Mouse (Mus musculus): ENCODE data around the gene Ryr3. TPM values are rescaled to one million over a fixed set of nuclear protein-coding genes. Genes with fewer than 3 reads are reported as not detected.

Gene Ryr3
- polyA plus RNA-seq, 1 experiment from 2014 or later, result 1.4 TPM

DNA sequence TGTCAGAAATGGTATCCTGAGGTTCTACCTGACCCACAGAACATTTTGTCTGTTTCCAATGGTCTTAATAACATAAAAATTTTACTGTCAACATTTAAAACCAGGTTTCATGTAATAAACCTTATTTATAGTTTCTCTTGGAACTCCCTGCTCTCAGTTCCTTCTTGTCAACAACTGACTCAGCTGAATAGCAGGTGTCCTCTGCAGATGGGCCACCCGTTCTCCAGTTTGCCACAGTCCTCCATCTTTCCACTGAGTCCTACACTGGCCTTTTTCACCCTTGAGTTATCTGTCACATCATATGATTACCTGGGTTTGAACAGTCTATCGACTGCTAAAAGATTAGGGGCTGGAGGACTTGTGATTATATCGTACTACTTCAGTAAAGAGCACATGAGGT, 79.1 kb downstream of the Ryr3 start:
- Histone ChIP-seq H3K4me3 (ENCODE audit: low read depth, low read length) (no peak overlapping the region), H3K4me2 (ENCODE audit: low read depth, low read length) (no peak overlapping the region), H3K4me1 (ENCODE audit: control insufficient read depth, insufficient read depth, low read length) (no peaks in the 10 kb centered on the region), H3K9ac (replicated peaks; ENCODE audit: low read length) (no peak overlapping the region), H3K27me3 (ENCODE audit: control insufficient read depth, insufficient read depth, low read length) (no peaks in the 10 kb centered on the region), H3K27ac (replicated peaks; ENCODE audit: low read depth, low read length) (no peak overlapping the region), H3K9me3 (replicated peaks; ENCODE audit: control insufficient read depth, low read length) (no peaks in the 10 kb centered on the region), H3K36me3 (replicated peaks; ENCODE audit: control insufficient read depth, insufficient read depth, low read depth, low read length) (no peaks in the 10 kb centered on the region)
- ATAC-seq (replicated peaks; ENCODE audit: insufficient number of reproducible peaks, low FRiP score, low TSS enrichment, low read depth) (no peak), DNase-seq (ENCODE audit: low spot score) (no peak)
- 85% methylated on average over 3 of the region's 3 CpGs for WGBS

DNA sequence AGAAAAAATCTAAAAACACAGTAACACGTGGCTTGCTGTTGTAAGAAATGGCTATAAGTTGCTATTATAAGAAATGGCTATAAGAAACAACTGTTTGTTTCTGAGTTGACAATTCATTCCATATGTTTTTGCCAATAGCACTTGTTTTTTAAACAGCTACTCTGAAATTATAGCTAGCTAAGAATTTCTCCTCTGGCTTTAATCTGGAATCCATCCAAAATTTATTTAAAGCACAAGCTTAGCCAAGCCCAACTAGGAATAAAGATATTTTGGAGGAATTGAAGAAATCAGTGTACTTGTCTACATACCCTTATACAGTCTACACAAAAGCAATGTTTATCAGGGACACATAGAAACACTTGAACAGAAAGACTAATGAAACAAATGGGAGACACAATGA, 93.4 kb downstream of the Ryr3 start:
- H3K27ac ChIP-seq (replicated peaks; ENCODE audit: low read depth, low read length), result no peak overlapping the region
- H3K27me3 ChIP-seq (ENCODE audit: control insufficient read depth, insufficient read depth, low read length), result no peaks in the 10 kb centered on the region
- no peaks in the 10 kb centered on the region for H3K36me3 ChIP-seq (replicated peaks; ENCODE audit: control insufficient read depth, insufficient read depth, low read depth, low read length)
- H3K4me2 ChIP-seq (ENCODE audit: low read depth, low read length), result no peak overlapping the region
- no peak overlapping the region for H3K4me3 ChIP-seq (ENCODE audit: low read depth, low read length)
- H3K9ac ChIP-seq (replicated peaks; ENCODE audit: low read length), result no peak overlapping the region
- no peak for ATAC-seq (replicated peaks; ENCODE audit: insufficient number of reproducible peaks, low FRiP score, low TSS enrichment, low read depth)
- no peaks in the 10 kb centered on the region for H3K4me1 ChIP-seq (ENCODE audit: control insufficient read depth, insufficient read depth, low read length)
- no peak for DNase-seq (ENCODE audit: low spot score)
- H3K9me3 ChIP-seq (replicated peaks; ENCODE audit: control insufficient read depth, low read length), result no peaks in the 10 kb centered on the region
- 39% methylated on average over 1 of the region's 1 CpGs for WGBS

DNA sequence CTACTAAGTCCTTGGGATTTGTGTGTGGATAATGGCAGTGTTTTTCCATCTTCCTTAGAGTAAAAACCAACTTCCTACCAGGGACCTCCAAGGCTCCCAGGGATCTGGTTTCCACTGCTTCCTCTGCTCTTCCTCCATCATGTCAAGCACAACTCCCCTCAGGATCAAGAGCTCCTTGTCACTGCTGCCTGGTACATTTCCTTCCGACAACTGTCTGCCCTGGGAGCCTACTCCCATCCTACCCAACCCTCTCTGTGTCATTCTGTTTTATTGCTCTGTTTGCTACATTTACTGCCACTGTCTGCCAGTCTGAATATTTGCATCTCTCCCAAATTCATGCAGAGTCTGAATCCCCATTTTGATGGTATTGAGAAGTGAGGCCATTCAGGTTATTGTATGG, 97.8 kb downstream of the Ryr3 start:
- H3K9me3 ChIP-seq (replicated peaks; ENCODE audit: control insufficient read depth, low read length), result no peaks in the 10 kb centered on the region
- H3K36me3 ChIP-seq (replicated peaks; ENCODE audit: control insufficient read depth, insufficient read depth, low read depth, low read length), result no peaks in the 10 kb centered on the region
- no peaks in the 10 kb centered on the region for H3K27me3 ChIP-seq (ENCODE audit: control insufficient read depth, insufficient read depth, low read length)
- DNase-seq (ENCODE audit: low spot score), result no peak
- H3K27ac ChIP-seq (replicated peaks; ENCODE audit: low read depth, low read length), result no peak overlapping the region
- no peaks in the 10 kb centered on the region for H3K4me1 ChIP-seq (ENCODE audit: control insufficient read depth, insufficient read depth, low read length)
- H3K4me3 ChIP-seq (ENCODE audit: low read depth, low read length), result no peak overlapping the region
- ATAC-seq (replicated peaks; ENCODE audit: insufficient number of reproducible peaks, low FRiP score, low TSS enrichment, low read depth), result no peak
- WGBS, result 85% methylated on average over 1 of the region's 1 CpGs
- H3K4me2 ChIP-seq (ENCODE audit: low read depth, low read length), result no peak overlapping the region
- H3K9ac ChIP-seq (replicated peaks; ENCODE audit: low read length), result no peak overlapping the region

DNA sequence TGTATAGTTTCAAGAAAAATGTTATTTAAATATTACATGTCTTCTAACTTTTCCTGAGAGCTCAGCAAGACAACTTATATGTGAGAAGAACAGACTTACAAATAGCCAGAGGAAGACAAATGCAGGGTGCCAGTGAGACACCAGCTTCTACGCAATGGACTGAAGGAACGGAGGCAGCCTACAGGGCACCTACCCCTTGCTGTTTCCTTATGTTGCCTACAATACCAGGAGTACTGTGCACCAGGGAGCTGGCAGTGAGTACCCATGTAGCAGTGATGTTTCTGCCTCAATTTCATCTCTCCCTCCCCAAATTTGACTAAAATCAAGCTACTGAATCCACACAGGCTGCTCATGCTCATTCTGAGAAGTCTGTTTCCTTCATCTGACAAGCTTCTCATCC, 100.1 kb downstream of the Ryr3 start:
- Histone ChIP-seq H3K9me3 (replicated peaks; ENCODE audit: control insufficient read depth, low read length) (no peaks in the 10 kb centered on the region), H3K27ac (replicated peaks; ENCODE audit: low read depth, low read length) (no peak overlapping the region), H3K4me3 (ENCODE audit: low read depth, low read length) (no peak overlapping the region), H3K4me2 (ENCODE audit: low read depth, low read length) (no peak overlapping the region), H3K36me3 (replicated peaks; ENCODE audit: control insufficient read depth, insufficient read depth, low read depth, low read length) (no peaks in the 10 kb centered on the region), H3K27me3 (ENCODE audit: control insufficient read depth, insufficient read depth, low read length) (no peaks in the 10 kb centered on the region), H3K9ac (replicated peaks; ENCODE audit: low read length) (no peak overlapping the region), H3K4me1 (ENCODE audit: control insufficient read depth, insufficient read depth, low read length) (no peaks in the 10 kb centered on the region)
- no peak for ATAC-seq (replicated peaks; ENCODE audit: insufficient number of reproducible peaks, low FRiP score, low TSS enrichment, low read depth)
- DNase-seq (ENCODE audit: low spot score), result no peak
- 95% methylated on average over 2 of the region's 2 CpGs for WGBS

DNA sequence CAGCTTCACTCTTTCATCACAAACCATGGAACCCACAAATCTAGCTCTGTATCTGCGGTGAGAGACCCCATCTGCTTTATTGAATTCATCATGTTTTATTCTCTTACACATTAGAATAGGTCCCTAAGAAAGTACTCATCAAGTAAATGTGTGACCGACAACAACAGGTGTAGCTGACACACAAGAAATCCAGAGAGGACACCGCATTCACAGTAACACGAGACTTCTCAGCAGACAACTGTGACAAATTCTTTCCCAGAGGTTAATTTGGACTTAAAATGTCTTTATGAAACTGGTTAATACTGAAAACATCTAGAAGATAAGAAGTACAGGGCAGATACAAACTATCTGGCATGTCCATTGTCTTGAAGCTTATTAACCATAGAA, 101.0 kb downstream of the Ryr3 start:
- no peaks in the 10 kb centered on the region for H3K9me3 ChIP-seq (replicated peaks; ENCODE audit: control insufficient read depth, low read length)
- no peaks in the 10 kb centered on the region for H3K36me3 ChIP-seq (replicated peaks; ENCODE audit: control insufficient read depth, insufficient read depth, low read depth, low read length)
- H3K4me3 ChIP-seq (ENCODE audit: low read depth, low read length), result no peak overlapping the region
- H3K4me1 ChIP-seq (ENCODE audit: control insufficient read depth, insufficient read depth, low read length), result no peaks in the 10 kb centered on the region
- H3K9ac ChIP-seq (replicated peaks; ENCODE audit: low read length), result no peak overlapping the region
- no peak overlapping the region for H3K27ac ChIP-seq (replicated peaks; ENCODE audit: low read depth, low read length)
- ATAC-seq (replicated peaks; ENCODE audit: insufficient number of reproducible peaks, low FRiP score, low TSS enrichment, low read depth) (no peak), DNase-seq (ENCODE audit: low spot score) (no peak)
- H3K27me3 ChIP-seq (ENCODE audit: control insufficient read depth, insufficient read depth, low read length), result no peaks in the 10 kb centered on the region
- H3K4me2 ChIP-seq (ENCODE audit: low read depth, low read length), result no peak overlapping the region
- WGBS, result 90% methylated on average over 4 of the region's 4 CpGs

DNA sequence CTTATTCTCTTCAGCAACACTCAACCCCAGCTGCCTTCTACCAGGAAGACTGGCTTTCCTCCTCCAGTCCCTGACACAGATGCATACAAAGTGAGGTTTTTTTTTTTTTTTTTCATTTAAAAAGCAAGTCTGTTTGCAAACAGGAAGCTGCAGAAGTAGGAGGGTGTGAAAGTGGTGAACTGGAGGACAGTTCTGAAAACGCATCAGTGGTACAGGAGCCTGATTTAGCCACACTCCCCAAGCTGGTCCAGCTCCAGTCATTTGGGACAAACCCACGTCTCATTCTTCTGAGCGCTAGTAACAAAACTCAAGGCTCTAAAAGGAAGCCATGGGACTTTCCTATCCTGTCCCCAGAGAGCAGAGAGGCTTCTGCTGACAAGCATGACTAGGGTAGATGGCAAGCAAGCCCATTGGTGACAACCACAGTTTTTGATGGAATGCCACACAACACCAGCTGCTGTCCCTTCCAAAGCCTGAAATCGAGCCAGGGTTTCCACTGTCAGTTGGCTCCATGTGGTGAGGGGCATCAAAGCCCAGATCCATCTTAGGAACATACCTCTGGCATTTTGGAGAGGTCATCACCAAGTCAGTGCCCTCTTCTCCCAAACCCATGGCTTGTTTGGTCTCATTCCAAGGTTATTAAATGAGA, 101.5 kb downstream of the Ryr3 start:
- Histone ChIP-seq H3K4me3 (ENCODE audit: low read depth, low read length) (no peak overlapping the region), H3K27ac (replicated peaks; ENCODE audit: low read depth, low read length) (no peak overlapping the region), H3K9me3 (replicated peaks; ENCODE audit: control insufficient read depth, low read length) (no peaks in the 10 kb centered on the region), H3K4me1 (ENCODE audit: control insufficient read depth, insufficient read depth, low read length) (no peaks in the 10 kb centered on the region), H3K36me3 (replicated peaks; ENCODE audit: control insufficient read depth, insufficient read depth, low read depth, low read length) (no peaks in the 10 kb centered on the region), H3K4me2 (ENCODE audit: low read depth, low read length) (no peak overlapping the region), H3K27me3 (ENCODE audit: control insufficient read depth, insufficient read depth, low read length) (no peaks in the 10 kb centered on the region), H3K9ac (replicated peaks; ENCODE audit: low read length) (no peak overlapping the region)
- 81% methylated on average over 4 of the region's 4 CpGs for WGBS
- no peak for ATAC-seq (replicated peaks; ENCODE audit: insufficient number of reproducible peaks, low FRiP score, low TSS enrichment, low read depth)
- DNase-seq (ENCODE audit: low spot score), result no peak

DNA sequence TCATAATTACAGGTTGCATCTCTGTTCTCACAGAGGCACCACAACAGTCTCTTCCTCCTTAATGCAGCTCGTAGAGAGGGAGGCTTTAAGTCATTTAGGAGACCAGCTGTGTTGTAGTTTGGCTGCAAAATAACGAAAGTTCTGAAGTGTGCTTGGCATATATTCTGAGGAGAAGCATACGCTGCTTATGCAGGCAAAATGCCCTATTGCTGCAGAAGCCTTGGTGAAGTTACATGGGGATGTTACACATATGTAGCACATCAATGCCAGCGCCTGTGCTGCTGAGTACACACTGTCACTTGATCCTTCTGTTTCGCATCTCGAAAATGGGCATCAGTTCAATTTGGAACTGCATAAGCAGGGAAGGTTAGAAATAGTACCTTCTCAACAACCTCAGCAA, 112.3 kb downstream of the Ryr3 start:
- no peak for ATAC-seq (replicated peaks; ENCODE audit: insufficient number of reproducible peaks, low FRiP score, low TSS enrichment, low read depth)
- Histone ChIP-seq H3K4me1 (ENCODE audit: control insufficient read depth, insufficient read depth, low read length) (no peaks in the 10 kb centered on the region), H3K9me3 (replicated peaks; ENCODE audit: control insufficient read depth, low read length) (no peaks in the 10 kb centered on the region), H3K9ac (replicated peaks; ENCODE audit: low read length) (no peak overlapping the region), H3K36me3 (replicated peaks; ENCODE audit: control insufficient read depth, insufficient read depth, low read depth, low read length) (no peaks in the 10 kb centered on the region), H3K4me2 (ENCODE audit: low read depth, low read length) (no peak overlapping the region), H3K27me3 (ENCODE audit: control insufficient read depth, insufficient read depth, low read length) (no peaks in the 10 kb centered on the region), H3K27ac (replicated peaks; ENCODE audit: low read depth, low read length) (no peak overlapping the region), H3K4me3 (ENCODE audit: low read depth, low read length) (no peak overlapping the region)
- DNase-seq (ENCODE audit: low spot score), result no peak
- 85% methylated on average over 6 of the region's 6 CpGs for WGBS

DNA sequence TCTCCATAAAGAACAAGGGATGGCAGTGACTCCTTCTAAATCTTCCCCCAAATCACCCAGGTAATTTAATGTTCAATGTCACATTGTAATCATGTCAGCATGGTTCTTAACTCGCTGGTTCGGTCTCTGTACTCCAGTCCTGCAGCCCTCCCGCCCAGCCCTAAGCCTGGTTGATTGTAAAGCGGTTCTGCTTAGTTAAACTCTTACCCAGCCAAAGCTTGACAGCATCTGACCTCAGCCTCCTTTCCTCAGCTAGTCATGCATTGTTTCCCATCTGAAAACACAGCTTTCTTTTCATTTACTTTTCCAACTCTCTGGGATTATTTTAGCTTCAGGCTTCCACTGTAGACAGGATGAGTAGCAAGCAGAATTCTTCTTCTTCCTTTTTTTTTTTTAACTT, 121.7 kb downstream of the Ryr3 start:
- Histone ChIP-seq H3K9ac (replicated peaks; ENCODE audit: low read length) (no peak overlapping the region), H3K4me1 (ENCODE audit: control insufficient read depth, insufficient read depth, low read length) (no peaks in the 10 kb centered on the region), H3K36me3 (replicated peaks; ENCODE audit: control insufficient read depth, insufficient read depth, low read depth, low read length) (no peaks in the 10 kb centered on the region), H3K9me3 (replicated peaks; ENCODE audit: control insufficient read depth, low read length) (no peaks in the 10 kb centered on the region), H3K4me2 (ENCODE audit: low read depth, low read length) (no peak overlapping the region), H3K27ac (replicated peaks; ENCODE audit: low read depth, low read length) (no peak overlapping the region), H3K4me3 (ENCODE audit: low read depth, low read length) (no peak overlapping the region), H3K27me3 (ENCODE audit: control insufficient read depth, insufficient read depth, low read length) (no peaks in the 10 kb centered on the region)
- no peak for ATAC-seq (replicated peaks; ENCODE audit: insufficient number of reproducible peaks, low FRiP score, low TSS enrichment, low read depth)
- DNase-seq (ENCODE audit: low spot score), result no peak
- WGBS, result 81% methylated on average over 4 of the region's 4 CpGs
